ENCODE assay signal across 1 mouse cellular context in the genomic region with DNA sequence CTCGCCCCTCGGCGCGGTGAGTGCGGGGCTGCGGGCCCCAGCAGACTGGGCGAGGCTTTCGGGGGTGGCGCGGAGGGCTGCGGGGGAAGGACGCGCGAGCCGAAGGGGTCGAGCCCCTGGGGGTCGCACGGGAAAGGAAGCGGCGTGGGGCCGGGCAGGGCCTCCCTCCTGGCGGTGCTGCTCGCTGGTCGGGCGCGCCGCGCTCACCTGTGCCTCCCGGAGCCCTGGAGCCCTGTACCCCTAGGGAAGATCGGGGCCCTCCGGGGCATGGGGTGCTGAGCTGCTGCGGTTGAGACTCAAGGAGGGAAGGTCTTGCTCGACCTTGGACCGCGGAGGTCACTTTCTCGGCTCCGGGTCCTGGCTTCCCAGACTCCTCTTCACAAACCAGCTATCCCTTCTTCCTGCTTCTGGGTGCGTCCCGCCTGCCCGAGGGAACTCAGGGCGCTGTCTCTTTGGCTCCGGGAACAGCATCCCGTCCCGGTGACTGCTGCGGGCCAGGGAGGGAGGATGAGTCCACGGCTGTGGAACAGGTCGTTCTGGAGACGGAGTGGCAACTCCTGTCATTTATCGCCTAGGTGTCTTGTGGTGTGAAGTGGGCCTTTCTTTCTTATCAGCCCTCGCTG.
TF ChIP-seq lines count a peak whose summit lies in the region.

No protein-coding gene starts in this region.

TF ChIP-seq in MEL, 35 proteins besides CTCF, POLR2A, EP300 and RAD21 (continued from another document):
- no peak for TF ChIP-seq UBTF (IDR thresholded peaks at IDR 0.05; ENCODE audit: borderline replicate concordance, insufficient read depth, low read depth, low read length)
- TF ChIP-seq MEF2A (IDR thresholded peaks at IDR 0.05; ENCODE audit: extremely low read depth, insufficient replicate concordance, low read depth, low read length, poor library complexity, severe bottlenecking) = no peak
- no peak for TF ChIP-seq ZC3H11A (IDR thresholded peaks at IDR 0.05; ENCODE audit: low read depth, low read length)
- TF ChIP-seq NELFE (IDR thresholded peaks at IDR 0.05; ENCODE audit: low read depth, low read length) = no peak
- no peak for TF ChIP-seq MYB (IDR thresholded peaks at IDR 0.05; ENCODE audit: low read depth, low read length)
- TF ChIP-seq CHD2 (IDR thresholded peaks at IDR 0.05; ENCODE audit: low read length) = no peak
- TF ChIP-seq BHLHE40 (IDR thresholded peaks at IDR 0.05; ENCODE audit: borderline replicate concordance, low read depth, low read length) = no peak
- no peak for TF ChIP-seq USF1 (IDR thresholded peaks at IDR 0.05; ENCODE audit: low read depth, low read length)
- no peak for TF ChIP-seq CHD1 (IDR thresholded peaks at IDR 0.05; ENCODE audit: low read depth, low read length)
- TF ChIP-seq MXI1 (IDR thresholded peaks at IDR 0.05; ENCODE audit: low read depth, low read length) = no peak
- TF ChIP-seq RCOR1 (IDR thresholded peaks at IDR 0.05; ENCODE audit: low read depth, low read length) = no peak
- TF ChIP-seq MAZ (IDR thresholded peaks at IDR 0.05; ENCODE audit: low read depth, low read length) = no peak
- TF ChIP-seq ZNF384 (IDR thresholded peaks at IDR 0.05; ENCODE audit: low read depth, low read length) = no peak
- no peak for TF ChIP-seq TBP (IDR thresholded peaks at IDR 0.05; ENCODE audit: low read depth, low read length)
- TF ChIP-seq E2F4 (IDR thresholded peaks at IDR 0.05; ENCODE audit: borderline replicate concordance, low read depth, low read length) = no peak
TF ChIP-seq in MEL: peak in this region for 0.
